Mouse (Mus musculus): ENCODE results near the gene Parp4.

GRCm38 (mm10) chr14:56605136-56605535 lies 29.7 kb downstream of the Parp4 start:
- no peak for TF ChIP-seq CTCF (IDR thresholded peaks at IDR 0.05; ENCODE audit: insufficient read depth, low read depth, low read length)
- no peak for TF ChIP-seq POLR2A (IDR thresholded peaks at IDR 0.05; ENCODE audit: insufficient read depth, low read depth, low read length)

Measured in olfactory bulb, adult 2 months (tissue).